Mouse (Mus musculus) ovary, postnatal 14 days (tissue): ENCODE results near the gene Samhd1.

Experiments used
- DNase-seq: peaks from one replicate; pipeline ENCODE4 v3.0.0; 2022; ENCODE audit warnings: low spot score

The Samhd1 gene

GRCm38 (mm10) chr2:157053787-157054186 lies 81.3 kb downstream of the Samhd1 start:
- DNase-seq, result no peak

GRCm38 (mm10) chr2:157053124-157053523 lies 81.9 kb downstream of the Samhd1 start:
- no peak for DNase-seq

GRCm38 (mm10) chr2:157052448-157052847 lies 82.6 kb downstream of the Samhd1 start:
- no peak for DNase-seq

GRCm38 (mm10) chr2:157049831-157050243 lies 85.2 kb downstream of the Samhd1 start:
- no peak for DNase-seq

GRCm38 (mm10) chr2:157048395-157049181 lies 86.5 kb downstream of the Samhd1 start:
- DNase-seq, result no peak
